Mouse (Mus musculus) intestine, postnatal 0 days (tissue): ENCODE data around the gene Gpkow. TPM values are rescaled to one million over a fixed set of nuclear protein-coding genes. Genes with fewer than 3 reads are reported as not detected.
"Not testable (repeated sequence)": the region's sequence is repeated elsewhere in the genome, so short reads cannot be mapped to it uniquely, and the experiment has no call there.

Source experiments
- ATAC-seq: fragments of 200-750 bp; cut with Nextera tagmentation; 2 replicates; pipeline ENCODE4 v1.8.0; 2017; ENCODE audit warnings: mild to moderate bottlenecking, moderate TSS enrichment, moderate library complexity
- H3K27ac ChIP-seq: fragments of 300-500 bp; sonication (generic); 2 replicates; pipeline ENCODE4 v1.5.1; 2014; ENCODE audit warnings: mild to moderate bottlenecking, low read depth, low read length, moderate library complexity
- H3K27me3 ChIP-seq: fragments of 300-500 bp; sonication (generic); replicated peaks from 2 replicates; pipeline ENCODE4 v1.6.1; 2014; ENCODE audit warnings: low read length, mixed read lengths; ENCODE audit not compliant: control insufficient read depth, insufficient read depth
- H3K36me3 ChIP-seq: fragments of 300-500 bp; sonication (generic); 2 replicates; pipeline ENCODE4 v1.6.1; 2014; ENCODE audit warnings: mild to moderate bottlenecking, moderate library complexity; ENCODE audit not compliant: control insufficient read depth, insufficient read depth
- H3K4me1 ChIP-seq: fragments of 300-500 bp; sonication (generic); replicated peaks from 2 replicates; pipeline ENCODE4 v1.6.1; 2014; ENCODE audit warnings: antibody characterized with exemption, low read length, mixed read lengths; ENCODE audit not compliant: control insufficient read depth, insufficient read depth
- H3K4me2 ChIP-seq: fragments of 300-500 bp; sonication (generic); replicated peaks from 2 replicates; pipeline ENCODE4 v1.6.1; 2014; ENCODE audit warnings: low read depth, mild to moderate bottlenecking, moderate library complexity
- H3K4me3 ChIP-seq: fragments of 300-500 bp; sonication (generic); 2 replicates; pipeline ENCODE4 v1.5.1; 2014; ENCODE audit warnings: low read depth, low read length
- H3K9ac ChIP-seq: fragments of 300-500 bp; sonication (generic); 2 replicates; pipeline ENCODE4 v1.6.1; 2014; ENCODE audit warnings: mild to moderate bottlenecking, low read depth, low read length
- H3K9me3 ChIP-seq: fragments of 300-500 bp; sonication (generic); 2 replicates; pipeline ENCODE4 v1.6.1; 2016; ENCODE audit warnings: mixed run types; ENCODE audit not compliant: control insufficient read depth
- CTCF ChIP-seq: sonication (generic); IDR thresholded peaks from 2 replicates; pipeline ENCODE4 v1.5.1; 2016; ENCODE audit warnings: low read depth, mild to moderate bottlenecking, control low read depth, antibody characterized with exemption, moderate library complexity
- WGBS: fragments of 180-500 bp; shearing (Covaris S2); extraction: QIAGEN DNeasy Blood & Tissue Kit; methylation state at CpG from one replicate; pipeline ENCODE4 v1.1.7; 2014; 5-methylcytosine and 5-hydroxymethylcytosine counted together
- polyA plus RNA-seq: library from polyadenylated mRNA; unstranded; fragments of >200 nt; fragmentation: Nextera tagmentation; extraction: Ambion mirVana; gene quantifications from 2 replicates; pipeline ENCODE4 v1.2.1, GENCODE M21; 2015

Gene Gpkow
- polyA plus RNA-seq, 1 experiment from 2014 or later = 13.8 TPM

DNA sequence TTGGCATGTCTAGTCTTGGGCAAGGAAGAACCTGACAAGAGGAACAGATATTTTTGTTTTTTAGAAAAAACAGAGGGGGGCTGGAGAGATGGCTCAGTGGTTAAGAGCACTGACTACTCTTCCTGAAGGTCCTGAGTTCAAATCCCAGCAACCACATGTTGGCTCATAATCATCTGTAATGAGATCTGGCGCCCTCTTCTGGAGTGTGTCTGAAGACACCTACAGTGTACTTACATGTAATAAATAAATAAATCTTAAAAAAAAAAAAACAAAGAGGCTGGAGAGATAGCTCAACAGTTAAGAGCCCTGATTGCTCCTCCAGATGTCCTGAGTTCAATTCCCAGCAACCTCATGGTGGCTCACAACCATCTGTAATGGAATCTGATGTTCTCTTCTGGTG, 19.1 kb downstream of the Gpkow start:
- not testable (repeated sequence) for H3K4me2 ChIP-seq, H3K4me3 ChIP-seq, ATAC-seq, H3K36me3 ChIP-seq, H3K9me3 ChIP-seq, H3K4me1 ChIP-seq, H3K27me3 ChIP-seq, H3K9ac ChIP-seq, H3K27ac ChIP-seq
- WGBS = 36% methylated on average over 1 of the region's 1 CpGs
- TF ChIP-seq CTCF = peak; percentile 24; the same call in 1 of the 2 replicates

DNA sequence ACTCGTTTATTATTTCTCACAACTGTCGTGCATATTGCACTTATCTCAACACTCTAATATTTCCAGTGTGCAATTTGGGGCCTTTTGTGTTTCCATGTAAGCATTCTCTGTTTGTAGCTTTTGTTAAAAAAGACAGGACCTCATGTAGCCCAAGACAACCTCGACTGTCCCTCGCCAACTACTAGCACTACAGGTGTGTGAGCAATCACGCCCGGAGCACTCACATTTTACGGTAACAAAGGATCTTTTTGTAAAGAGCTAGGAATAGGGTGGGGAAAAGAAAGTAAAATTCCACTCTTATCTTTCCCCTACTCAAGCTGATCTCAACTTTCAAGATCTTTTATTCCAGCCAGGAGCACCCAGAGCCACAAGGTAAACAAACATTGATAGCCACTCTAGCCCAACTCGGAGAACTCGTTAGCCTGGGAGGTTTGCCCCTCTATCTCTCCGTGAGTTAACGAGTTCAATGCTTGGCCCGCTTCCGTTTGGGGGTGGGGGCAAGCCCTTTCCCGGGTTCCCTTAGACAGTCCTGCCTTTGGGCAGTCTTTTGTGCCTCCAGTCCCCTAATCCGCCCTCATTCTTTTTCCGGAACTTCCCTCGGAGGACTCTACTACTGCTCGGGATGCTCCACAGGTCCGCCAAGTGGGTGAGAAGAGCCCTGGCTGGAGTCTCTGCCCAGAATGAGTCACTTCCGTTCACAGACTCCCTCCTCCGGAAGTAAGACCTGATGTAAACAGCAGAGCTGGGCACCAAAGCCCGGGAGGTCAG, 24.8 kb downstream of the Gpkow start, which contains the start of gene Gm45208:
Gene Gm45208 (plus strand): TSS at position 732 of the 768 bp plus-strand sequence.
- no peaks in the 10 kb centered on the region for H3K27me3 ChIP-seq
- H3K4me2 ChIP-seq = peak within 1 kb of the TSS; percentile 65
- H3K9ac ChIP-seq = peak within 1 kb of the TSS; percentile 58
- H3K9me3 ChIP-seq = no peaks in the 10 kb centered on the region
- peak within 1 kb of the TSS; percentile 49 for H3K4me3 ChIP-seq
- no peaks in the 10 kb centered on the region for H3K4me1 ChIP-seq
- H3K27ac ChIP-seq = peak within 1 kb of the TSS; percentile 77
- no peak for TF ChIP-seq CTCF
- WGBS = 20% methylated on average over 22 of the region's 22 CpGs
- H3K36me3 ChIP-seq = no peaks in the 10 kb centered on the region; the same call in 1 of the 2 replicates
- peak; percentile 89 for ATAC-seq

DNA sequence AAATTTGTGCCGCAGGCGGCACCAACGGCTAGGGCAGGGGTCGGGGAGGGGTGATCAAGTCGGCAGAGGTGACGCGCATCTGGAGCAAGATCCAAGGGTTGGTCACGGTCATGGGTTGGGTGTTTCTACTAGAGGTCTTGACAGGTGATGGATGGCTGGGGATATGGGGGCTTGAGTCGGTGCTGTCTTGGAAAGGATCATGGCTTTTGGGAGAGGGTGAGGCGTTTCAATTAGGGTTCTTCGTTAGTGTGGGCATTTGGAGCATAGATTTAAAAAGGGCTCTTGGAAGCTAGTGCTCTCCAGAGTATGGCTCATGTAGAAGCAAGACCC, 25.3 kb downstream of the Gpkow start:
- Histone ChIP-seq H3K4me2 (peak overlapping the region; percentile 65), H3K4me1 (no peaks in the 10 kb centered on the region), H3K4me3 (peak overlapping the region; percentile 49), H3K9me3 (no peaks in the 10 kb centered on the region), H3K27me3 (no peaks in the 10 kb centered on the region), H3K36me3 (no peaks in the 10 kb centered on the region; the same call in 1 of the 2 replicates), H3K9ac (peak overlapping the region; percentile 58), H3K27ac (peak overlapping the region; percentile 77)
- WGBS = 20% methylated on average over 11 of the region's 11 CpGs
- no peak for TF ChIP-seq CTCF
- ATAC-seq = no peak

DNA sequence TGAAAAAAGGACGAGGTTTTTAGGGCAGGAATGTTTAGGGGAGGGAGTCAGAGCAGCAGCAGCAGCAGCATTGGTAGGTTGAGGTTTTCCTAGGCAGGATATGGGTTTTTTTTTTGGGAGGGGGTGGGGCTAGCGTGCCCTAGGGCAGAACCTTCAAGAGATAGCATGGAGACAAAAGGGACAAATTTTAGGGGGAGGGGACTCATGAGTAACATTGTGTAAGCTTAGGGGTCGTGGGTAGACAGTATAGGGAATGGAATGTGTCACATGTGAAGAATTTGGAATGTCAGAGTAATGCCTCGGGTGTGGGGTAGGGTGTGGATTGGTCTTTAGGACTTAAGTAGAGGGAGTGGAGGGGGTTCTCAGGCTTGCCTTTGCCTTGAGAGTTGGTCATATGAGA, 25.8 kb downstream of the Gpkow start:
- no peak for TF ChIP-seq CTCF
- Histone ChIP-seq H3K4me1 (no peaks in the 10 kb centered on the region), H3K4me2 (peak overlapping the region; percentile 65), H3K9ac (peak overlapping the region; percentile 58; the same call in 1 of the 2 replicates), H3K36me3 (no peaks in the 10 kb centered on the region; the same call in 1 of the 2 replicates), H3K4me3 (peak overlapping the region; percentile 49), H3K9me3 (no peaks in the 10 kb centered on the region), H3K27ac (no peak overlapping the region), H3K27me3 (no peaks in the 10 kb centered on the region)
- ATAC-seq = no peak
- WGBS = 13% methylated on average over 4 of the region's 4 CpGs

DNA sequence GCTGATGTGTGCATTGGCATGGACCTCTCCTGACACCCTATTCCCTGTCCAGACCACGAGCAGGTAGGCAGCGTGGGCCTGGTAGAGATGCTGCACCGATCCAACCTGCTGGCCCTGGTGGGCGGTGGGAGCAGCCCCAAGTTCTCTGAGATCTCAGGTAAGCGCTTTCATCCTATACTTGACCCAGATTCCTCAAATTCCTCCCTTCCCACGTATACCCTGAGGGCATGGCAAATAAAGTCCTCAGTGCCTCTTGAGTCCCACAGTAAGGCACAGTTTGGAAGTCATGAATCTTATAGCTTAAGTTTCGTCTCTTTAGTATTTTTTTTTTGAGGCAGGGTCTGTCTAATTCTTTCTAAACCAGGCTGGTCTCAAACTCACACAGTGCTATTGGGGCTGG, 27.2 kb downstream of the Gpkow start:
- 83% methylated on average over 7 of the region's 7 CpGs for WGBS
- no peak for ATAC-seq
- no peak for TF ChIP-seq CTCF
- H3K9ac ChIP-seq = no peak overlapping the region
- H3K36me3 ChIP-seq = no peaks in the 10 kb centered on the region; the same call in 1 of the 2 replicates
- H3K9me3 ChIP-seq = no peaks in the 10 kb centered on the region
- no peak overlapping the region for H3K4me2 ChIP-seq
- H3K27me3 ChIP-seq = no peaks in the 10 kb centered on the region
- no peak overlapping the region for H3K4me3 ChIP-seq
- H3K27ac ChIP-seq = no peak overlapping the region
- no peaks in the 10 kb centered on the region for H3K4me1 ChIP-seq

DNA sequence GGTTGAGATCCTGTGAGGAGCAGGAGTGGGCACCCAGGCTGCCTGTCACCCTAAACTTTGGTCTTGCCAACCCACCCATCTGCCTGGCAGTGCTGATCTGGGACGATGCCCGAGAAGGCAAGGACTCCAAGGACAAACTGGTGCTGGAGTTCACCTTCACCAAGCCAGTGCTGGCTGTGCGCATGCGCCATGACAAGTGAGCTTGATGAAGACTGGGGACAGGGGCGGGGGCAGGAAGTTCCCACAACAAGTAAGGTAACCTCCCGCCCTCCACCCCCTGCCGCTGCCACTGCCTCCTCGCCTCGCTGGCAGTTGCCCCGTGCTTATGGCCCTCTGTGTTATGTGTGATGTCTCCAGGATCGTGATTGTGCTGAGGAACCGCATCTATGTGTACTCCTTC, 28.9 kb downstream of the Gpkow start:
- TF ChIP-seq CTCF = no peak
- H3K36me3 ChIP-seq = no peaks in the 10 kb centered on the region; the same call in 1 of the 2 replicates
- no peak overlapping the region for H3K4me3 ChIP-seq
- no peaks in the 10 kb centered on the region for H3K4me1 ChIP-seq
- no peak overlapping the region for H3K4me2 ChIP-seq
- 81% methylated on average over 12 of the region's 12 CpGs for WGBS
- H3K9ac ChIP-seq = no peak overlapping the region
- no peak overlapping the region for H3K27ac ChIP-seq
- ATAC-seq = no peak
- H3K9me3 ChIP-seq = no peaks in the 10 kb centered on the region
- no peaks in the 10 kb centered on the region for H3K27me3 ChIP-seq
